Comparison of ENCODE assay signal across 9 mouse cellular contexts in the genomic region with DNA sequence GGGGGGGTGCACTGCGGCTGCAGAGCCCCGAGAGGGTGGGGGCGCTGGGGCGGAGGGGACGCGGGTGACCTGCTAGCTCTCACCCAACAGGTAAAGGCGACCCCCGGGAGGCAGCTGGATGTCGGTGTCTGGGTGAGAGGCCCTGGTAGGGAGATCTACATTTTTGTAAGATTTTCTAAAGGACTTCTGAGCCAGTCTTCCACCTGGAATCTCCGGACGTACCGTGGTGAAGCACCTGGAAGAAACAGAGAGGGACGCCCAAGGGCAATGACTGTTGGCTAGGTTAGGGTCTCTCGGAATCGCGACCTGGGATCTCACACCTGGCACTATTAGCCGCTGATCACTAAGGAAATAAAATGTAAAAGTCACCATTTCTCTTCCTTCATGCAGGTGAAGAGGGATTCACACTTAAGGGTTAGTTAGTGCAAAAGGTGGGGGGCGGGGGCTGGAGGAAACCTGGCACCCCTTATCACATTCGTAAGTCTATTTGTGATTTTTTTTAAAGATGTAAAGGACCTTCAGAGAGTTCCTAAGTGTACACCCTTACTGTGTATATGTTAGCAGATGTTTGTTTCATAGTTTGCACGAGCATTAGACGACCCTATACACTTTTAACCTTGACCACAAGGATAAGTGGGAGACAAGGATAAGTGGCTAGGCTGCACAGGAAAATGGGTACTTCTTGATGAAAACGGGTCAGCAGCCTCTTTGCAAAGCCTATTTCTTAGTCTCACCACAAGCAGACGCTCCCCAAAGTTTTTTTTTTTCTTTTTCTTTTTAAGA. TPM values are rescaled to one million over a fixed set of nuclear protein-coding genes. Genes with fewer than 3 reads are reported as not detected.
A peak's percentile ranks its signal among the peaks of the same experiment; 100 is the strongest.
DNase-seq lines count a peak whose midpoint lies in the region; ATAC-seq and TF ChIP-seq lines count a peak whose summit lies in the region.
"Had no signal": no experiment of that assay in that cellular context is flagged by ENCODE, and none has a peak within 500 bp of the region (broad histone marks: within the 10 kb centered on the region; RNA-seq: fewer than 3 reads in every experiment).

No protein-coding gene starts in this region.

- peak overlapping the region; percentile 97 for H3K27ac ChIP-seq in lung, embryonic 14.5 days (ENCODE audit: low read depth)
- H3K27ac ChIP-seq in forebrain, embryonic 12.5 days = peak overlapping the region; percentile 98
- H3K27ac ChIP-seq in intestine, postnatal 0 days (ENCODE audit: low read depth, low read length) = peak overlapping the region; percentile 74; the same call in 1 of the 2 replicates
- peak overlapping the region; percentile 96 for H3K27ac ChIP-seq in neural tube, embryonic 14.5 days (ENCODE audit: low read depth, low read length)

- H3K27me3 ChIP-seq in lung, embryonic 14.5 days (ENCODE audit: insufficient read depth, low read length) = no peaks in the 10 kb centered on the region
- peaks cover 5% of the 10 kb centered on the region; the same call in 1 of the 2 replicates for H3K27me3 ChIP-seq in forebrain, embryonic 12.5 days
- H3K27me3 ChIP-seq in intestine, postnatal 0 days (replicated peaks; ENCODE audit: control insufficient read depth, insufficient read depth, low read length) = peaks cover 35% of the 10 kb centered on the region
- H3K27me3 ChIP-seq in neural tube, embryonic 14.5 days (ENCODE audit: control insufficient read depth, insufficient read depth, low read length) = no peaks in the 10 kb centered on the region

- H3K4me2 ChIP-seq in lung, embryonic 14.5 days = peak overlapping the region; percentile 79
- peak overlapping the region; percentile 85 for H3K4me2 ChIP-seq in forebrain, embryonic 12.5 days
- H3K4me2 ChIP-seq in intestine, postnatal 0 days (replicated peaks; ENCODE audit: low read depth) = peak overlapping the region; percentile 95
- peak overlapping the region; percentile 84 for H3K4me2 ChIP-seq in neural tube, embryonic 14.5 days (ENCODE audit: low read depth, low read length)

- no peak for TF ChIP-seq CTCF in lung, embryonic 14.5 days (IDR thresholded peaks at IDR 0.05; ENCODE audit: low read depth)
- no peak for TF ChIP-seq CTCF in intestine, postnatal 0 days (IDR thresholded peaks at IDR 0.05; ENCODE audit: low read depth)

- H3K9me3 ChIP-seq in lung, embryonic 14.5 days (ENCODE audit: low read depth, low read length) = no peaks in the 10 kb centered on the region
- H3K9me3 ChIP-seq in forebrain, embryonic 12.5 days = no peaks in the 10 kb centered on the region
- H3K9me3 ChIP-seq in intestine, postnatal 0 days (ENCODE audit: control insufficient read depth) = no peaks in the 10 kb centered on the region
- no peaks in the 10 kb centered on the region for H3K9me3 ChIP-seq in neural tube, embryonic 14.5 days (ENCODE audit: control insufficient read depth, low read length)

- H3K4me3 ChIP-seq in lung, embryonic 14.5 days (ENCODE audit: low read depth, low read length) = peak overlapping the region; percentile 62
- H3K4me3 ChIP-seq in forebrain, embryonic 12.5 days (replicated peaks) = peak overlapping the region; percentile 64
- peak overlapping the region; percentile 59 for H3K4me3 ChIP-seq in intestine, postnatal 0 days (ENCODE audit: low read depth, low read length)
- peak overlapping the region; percentile 72 for H3K4me3 ChIP-seq in neural tube, embryonic 14.5 days (ENCODE audit: low read depth, low read length)

- WGBS in lung, embryonic 14.5 days = under 1% methylated on average over 23 of the region's 23 CpGs
- WGBS in forebrain, embryonic 12.5 days = 1% methylated on average over 23 of the region's 23 CpGs
- under 1% methylated on average over 22 of the region's 23 CpGs for WGBS in intestine, postnatal 0 days
- WGBS in neural tube, embryonic 14.5 days = under 1% methylated on average over 22 of the region's 23 CpGs

- peaks cover 23% of the 10 kb centered on the region for H3K36me3 ChIP-seq in lung, embryonic 14.5 days (ENCODE audit: insufficient read depth)
- H3K36me3 ChIP-seq in forebrain, embryonic 12.5 days (replicated peaks) = peaks cover 19% of the 10 kb centered on the region
- H3K36me3 ChIP-seq in intestine, postnatal 0 days (ENCODE audit: control insufficient read depth, insufficient read depth) = no peaks in the 10 kb centered on the region
- H3K36me3 ChIP-seq in neural tube, embryonic 14.5 days (ENCODE audit: control insufficient read depth, insufficient read depth, low read length) = no peaks in the 10 kb centered on the region; the same call in 1 of the 2 replicates

- no peak for ATAC-seq in lung, embryonic 14.5 days (ENCODE audit: insufficient read depth)
- ATAC-seq in forebrain, embryonic 12.5 days (ENCODE audit: low FRiP score) = 0 out of 2 replicates have a peak, but pooled peaks have one; percentile 0
- no peak for ATAC-seq in intestine, postnatal 0 days
- no peak for ATAC-seq in neural tube, embryonic 14.5 days (ENCODE audit: low read depth)
- ATAC-seq in monocyte, adult 5-6 weeks (replicated peaks; ENCODE audit: insufficient number of reproducible peaks, low FRiP score, low TSS enrichment, poor library complexity, severe bottlenecking) = no peak

- no peak for DNase-seq in lung, embryonic 14.5 days
- DNase-seq in lung, postnatal 10 days = no peak
- DNase-seq in frontal cortex, postnatal 25 days (ENCODE audit: low spot score in 2 of 2) = no peak
- no peak for DNase-seq in kidney, postnatal 4 days

- H3K4me1 ChIP-seq in lung, embryonic 14.5 days (ENCODE audit: insufficient read depth) = peaks cover 17% of the 10 kb centered on the region
- peaks cover 48% of the 10 kb centered on the region for H3K4me1 ChIP-seq in forebrain, embryonic 12.5 days
- 0 out of 2 replicates have a peak, but pooled peaks cover 2% of the 10 kb centered on the region for H3K4me1 ChIP-seq in intestine, postnatal 0 days (replicated peaks; ENCODE audit: control insufficient read depth, insufficient read depth, low read length)
- peaks cover 30% of the 10 kb centered on the region for H3K4me1 ChIP-seq in neural tube, embryonic 14.5 days (ENCODE audit: control insufficient read depth, insufficient read depth, low read length)

- H3K9ac ChIP-seq in lung, embryonic 14.5 days = peak overlapping the region; percentile 85
- peak overlapping the region; percentile 89 for H3K9ac ChIP-seq in forebrain, embryonic 12.5 days
- peak overlapping the region; percentile 55 for H3K9ac ChIP-seq in intestine, postnatal 0 days (ENCODE audit: low read depth, low read length)
- peak overlapping the region; percentile 85 for H3K9ac ChIP-seq in neural tube, embryonic 14.5 days (replicated peaks; ENCODE audit: low read depth, low read length)

RNA-seq across cellular contexts. Expression of a gene that starts 0.9 kb away (rescaled TPM):
- 17.6 and 19.5 TPM in 2 replicates for polyA plus RNA-seq in lung, embryonic 14.5 days (2014; fragmentation: Nextera tagmentation; extraction: Ambion mirVana)
- polyA plus RNA-seq in forebrain, embryonic 12.5 days (2016; fragmentation: Nextera tagmentation; extraction: Ambion mirVana) = 17.8 and 18.3 TPM in 2 replicates
- polyA plus RNA-seq in intestine, postnatal 0 days (2015; fragmentation: Nextera tagmentation; extraction: Ambion mirVana) = 0.70 and 0.95 TPM in 2 replicates
- polyA plus RNA-seq in neural tube, embryonic 14.5 days (2014; fragmentation: Nextera tagmentation; extraction: Ambion mirVana) = 9.4 and 11.4 TPM in 2 replicates
- 0.21 TPM in 1 of 3 replicates, not detected in the others for total RNA-seq in monocyte, adult 5-6 weeks (2017)

RNA-seq across cellular contexts. Expression of a gene that starts 24.1 kb away (rescaled TPM):
- 6.4 and 7.6 TPM in 2 replicates for polyA plus RNA-seq in lung, embryonic 14.5 days (2014; fragmentation: Nextera tagmentation; extraction: Ambion mirVana)
- 8.9 and 10.4 TPM in 2 replicates for polyA plus RNA-seq in forebrain, embryonic 12.5 days (2016; fragmentation: Nextera tagmentation; extraction: Ambion mirVana)
- 7.4 and 7.5 TPM in 2 replicates for polyA plus RNA-seq in intestine, postnatal 0 days (2015; fragmentation: Nextera tagmentation; extraction: Ambion mirVana)
- 2.7 and 3.2 TPM in 2 replicates for polyA plus RNA-seq in neural tube, embryonic 14.5 days (2014; fragmentation: Nextera tagmentation; extraction: Ambion mirVana)
- 20.5 to 28.8 TPM (median 20.9 TPM) in 3 replicates for total RNA-seq in monocyte, adult 5-6 weeks (2017)

RNA-seq across cellular contexts. Expression of a gene that starts 59.2 kb away (rescaled TPM):
- polyA plus RNA-seq in lung, embryonic 14.5 days (2014; fragmentation: Nextera tagmentation; extraction: Ambion mirVana) = 46.3 and 52.0 TPM in 2 replicates
- polyA plus RNA-seq in forebrain, embryonic 12.5 days (2016; fragmentation: Nextera tagmentation; extraction: Ambion mirVana) = 37.0 and 38.2 TPM in 2 replicates
- polyA plus RNA-seq in intestine, postnatal 0 days (2015; fragmentation: Nextera tagmentation; extraction: Ambion mirVana) = 3.6 and 3.8 TPM in 2 replicates
- polyA plus RNA-seq in neural tube, embryonic 14.5 days (2014; fragmentation: Nextera tagmentation; extraction: Ambion mirVana) = 33.9 and 35.4 TPM in 2 replicates
- total RNA-seq in monocyte, adult 5-6 weeks (2017) = not detected in 3 replicates
- total RNA-seq: heart, adult 18-20 months had no signal
